Mouse (Mus musculus): ENCODE measurements at regions not wholly inside any gene's neighbourhood (a gene's known extent, or its start where the extent isn't known, plus 50 kb on each side); places are given as distances from the start of the nearest gene placed in this dataset.

- no peak for DNase-seq (ENCODE audit: low read depth, low spot score)
Observed at GRCm38 (mm10) chr9:84673327-84673726, 639.2 kb upstream of the Gm11114 start.

DNA sequence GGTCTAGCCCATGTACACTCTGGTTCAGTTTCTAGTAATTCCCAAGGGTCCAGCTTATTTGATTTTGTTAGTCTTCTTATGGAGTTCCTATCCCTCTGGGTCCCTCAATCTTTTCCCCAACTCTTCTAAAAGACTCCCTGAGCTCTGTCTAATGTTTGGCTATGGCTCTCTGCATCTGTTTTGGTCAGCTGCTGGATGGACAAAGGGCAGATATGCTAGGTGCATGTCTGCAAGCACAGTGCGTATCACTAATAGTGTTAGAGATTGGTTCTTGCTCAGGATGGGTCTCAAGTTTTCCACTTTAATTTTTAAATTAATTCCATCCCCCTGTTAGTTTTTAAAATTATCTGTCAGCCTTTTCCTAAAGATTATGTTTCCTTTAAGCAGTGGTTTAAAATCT is 634.2 kb upstream of the Gm11114 start:
- no peak for DNase-seq (ENCODE audit: low read depth, low spot score)

DNA sequence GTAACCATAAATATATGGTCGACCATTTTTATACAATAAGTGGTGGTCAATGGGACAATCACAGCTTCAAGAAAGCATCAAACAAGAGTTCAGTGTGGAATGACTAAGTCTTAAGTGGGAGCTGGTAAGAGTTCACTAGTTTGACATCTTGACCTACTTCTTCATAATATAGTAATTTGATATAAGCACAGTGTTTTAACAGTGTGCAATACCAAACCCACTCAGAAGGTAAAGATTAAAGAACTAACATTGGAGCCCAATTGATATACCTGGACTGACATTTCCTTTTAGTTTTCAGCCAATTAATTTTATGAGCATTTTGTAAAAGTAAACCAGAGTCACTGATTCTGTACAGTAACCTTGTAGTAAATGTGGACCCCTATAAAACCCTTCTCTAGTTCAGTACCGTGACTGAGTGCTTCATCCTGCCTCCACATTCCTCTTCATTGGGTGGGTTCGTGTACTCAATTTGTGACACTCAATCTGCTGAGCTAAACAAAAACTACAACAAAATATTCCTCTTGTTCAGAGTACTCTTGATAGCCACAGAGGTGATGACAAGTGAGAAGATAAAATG is 593.9 kb upstream of the Gm11114 start:
- no peak for DNase-seq (ENCODE audit: low read depth, low spot score)

DNA sequence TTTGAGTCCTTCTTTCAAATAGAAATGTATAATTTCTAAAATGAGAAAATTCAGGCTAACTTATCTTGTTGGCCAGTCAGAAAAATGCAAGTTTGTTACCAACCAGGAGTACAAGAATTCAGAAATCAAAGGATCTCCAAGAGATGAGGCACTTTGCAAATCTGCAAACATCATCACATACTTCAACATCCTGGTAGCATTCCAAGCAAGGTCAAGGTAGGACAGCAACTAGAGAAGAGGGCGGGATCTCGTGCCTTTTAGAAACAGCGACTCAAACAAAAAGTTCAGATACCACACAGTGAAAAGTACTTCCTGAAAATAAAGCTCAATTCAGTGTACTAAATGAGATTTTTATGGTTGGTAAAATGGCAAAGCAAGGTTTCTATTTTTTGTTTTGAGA is 593.2 kb upstream of the Gm11114 start:
- DNase-seq (ENCODE audit: low read depth, low spot score), result no peak

DNA sequence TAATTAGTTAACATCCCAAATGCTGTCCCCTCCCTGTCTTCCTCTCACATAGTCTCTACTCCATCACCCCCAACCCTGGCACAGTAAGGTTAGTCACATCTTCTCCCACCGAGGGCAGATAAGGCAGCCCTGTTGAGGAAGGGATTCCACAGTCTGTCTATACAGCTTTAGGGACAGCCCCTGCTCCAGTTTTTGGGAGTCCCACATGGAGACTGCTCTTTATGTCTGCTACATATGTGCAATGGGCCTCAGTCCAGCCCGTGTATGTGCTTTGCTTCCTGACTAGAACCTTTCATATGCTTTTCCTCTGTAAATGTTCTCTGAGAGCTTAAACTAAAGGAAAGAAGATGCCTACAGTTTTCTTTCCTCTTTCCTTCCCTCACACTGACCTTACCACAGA is 592.1 kb upstream of the Gm11114 start:
- DNase-seq (ENCODE audit: low read depth, low spot score), result no peak

DNA sequence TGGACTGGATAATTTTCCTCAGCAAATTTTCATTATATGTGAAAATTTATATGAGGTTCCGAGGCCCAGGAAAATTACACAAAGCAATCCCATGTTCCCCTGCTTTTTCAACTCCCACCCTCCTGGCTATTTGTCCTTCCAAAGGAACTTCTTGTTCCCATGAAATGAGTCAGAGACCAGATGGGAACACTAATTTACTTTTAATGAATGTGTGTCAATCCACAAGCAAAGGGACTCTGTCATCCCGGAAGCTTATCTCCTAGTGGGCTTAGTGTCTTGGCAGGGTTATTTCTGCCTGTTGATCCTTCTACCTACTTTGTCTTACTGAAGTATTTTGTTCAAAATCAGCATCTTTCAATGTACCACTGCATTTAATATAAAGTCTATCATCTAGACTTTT is 573.3 kb upstream of the Gm11114 start:
- peak; percentile 47 for DNase-seq (ENCODE audit: low read depth, low spot score)

GRCm38 (mm10) chr9:84740336-84740735 is 572.2 kb upstream of the Gm11114 start:
- DNase-seq (ENCODE audit: low read depth, low spot score), result peak; percentile 35

GRCm38 (mm10) chr9:84754332-84754731 is 558.2 kb upstream of the Gm11114 start:
- no peak for DNase-seq (ENCODE audit: low read depth, low spot score)

GRCm38 (mm10) chr9:84754828-84755227 is 557.7 kb upstream of the Gm11114 start:
- no peak for DNase-seq (ENCODE audit: low read depth, low spot score)

- DNase-seq (ENCODE audit: low read depth, low spot score), result no peak
Observed at GRCm38 (mm10) chr9:84774348-84774747, 538.2 kb upstream of the Gm11114 start.

- no peak for DNase-seq (ENCODE audit: low read depth, low spot score)
Observed at GRCm38 (mm10) chr9:84775190-84775589, 537.4 kb upstream of the Gm11114 start.

DNA sequence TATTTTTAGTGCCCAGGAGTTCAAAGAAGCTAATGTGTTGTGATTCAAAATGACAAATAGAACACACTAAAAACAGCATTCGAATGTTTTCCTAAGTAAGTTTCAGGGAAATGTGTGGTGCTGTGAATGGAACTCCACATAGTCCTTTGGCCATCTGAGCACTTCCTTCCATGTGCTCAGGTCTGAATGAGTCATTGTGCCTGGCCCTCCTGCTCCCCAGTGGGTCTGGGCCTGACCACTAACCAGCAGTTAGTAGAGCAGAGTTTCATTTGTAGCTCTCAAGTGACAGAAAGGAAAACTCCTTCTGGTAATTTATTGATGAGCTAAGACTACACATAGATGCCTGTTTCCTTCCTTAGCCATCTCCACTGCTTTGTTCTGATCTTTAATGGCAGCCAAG is 533.4 kb upstream of the Gm11114 start:
- DNase-seq (ENCODE audit: low read depth, low spot score), result no peak

DNA sequence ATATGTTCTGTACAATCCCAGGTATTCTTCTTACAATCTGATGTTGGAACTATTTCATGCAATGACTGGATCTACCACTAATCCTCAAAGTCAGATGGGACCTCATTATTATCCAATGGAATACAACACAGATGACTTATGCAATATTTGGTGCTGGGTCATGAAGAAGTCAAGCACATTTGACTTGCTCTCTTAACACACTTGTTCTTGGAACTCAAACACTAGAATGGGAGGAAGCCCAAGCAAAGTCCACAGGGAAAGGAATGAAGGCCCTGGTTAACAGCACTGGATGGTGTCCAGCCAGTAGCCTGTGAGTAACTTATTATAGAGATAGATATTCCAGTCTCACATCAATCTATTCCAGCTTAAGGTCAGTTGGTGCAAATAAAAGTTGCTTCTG is 486.8 kb upstream of the Gm11114 start:
- peak; percentile 44 for DNase-seq (ENCODE audit: low read depth, low spot score)

DNA sequence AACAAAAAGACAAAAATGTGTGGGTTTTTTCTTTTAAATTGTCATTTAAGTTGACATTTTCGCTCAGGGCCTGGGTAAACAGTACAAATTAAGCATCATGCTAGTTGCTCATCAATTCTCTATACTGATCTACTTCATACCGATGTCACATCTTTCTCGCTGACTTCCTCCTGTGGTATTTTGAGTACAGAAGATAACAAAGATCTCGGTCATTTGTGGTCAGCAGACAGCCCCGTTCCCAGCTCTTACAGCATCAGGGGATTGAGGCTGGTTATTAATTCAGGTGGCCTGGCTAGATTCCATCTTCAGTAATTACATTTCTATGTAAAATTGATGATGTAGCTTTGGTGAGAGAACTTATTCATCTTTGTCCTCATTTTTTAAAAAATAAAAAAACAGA is 483.6 kb upstream of the Gm11114 start:
- no peak for DNase-seq (ENCODE audit: low read depth, low spot score)

DNA sequence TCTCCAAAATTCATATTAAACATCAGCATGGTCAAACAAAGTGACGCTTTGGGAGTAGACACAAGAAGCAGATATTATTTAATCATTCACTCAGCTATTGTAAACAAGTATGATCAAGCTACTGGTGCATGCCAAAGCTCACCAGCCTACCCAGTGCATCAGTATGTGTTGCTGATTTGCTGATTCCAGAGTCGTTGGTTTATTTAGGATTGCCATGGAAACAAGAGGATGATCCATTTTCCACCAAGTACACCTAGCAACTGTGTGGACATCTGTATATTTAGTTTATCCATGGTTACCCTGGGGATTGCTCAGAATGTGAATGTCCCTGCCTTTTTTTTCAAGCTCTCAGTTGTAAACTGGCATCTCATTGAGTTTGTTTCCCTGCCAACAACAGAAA is 481.9 kb upstream of the Gm11114 start:
- DNase-seq (ENCODE audit: low read depth, low spot score), result no peak

- DNase-seq (ENCODE audit: low read depth, low spot score), result no peak
Observed at GRCm38 (mm10) chr9:84837498-84837897, 475.1 kb upstream of the Gm11114 start.

- DNase-seq (ENCODE audit: low read depth, low spot score), result no peak
Observed at GRCm38 (mm10) chr9:84844021-84844420, 468.6 kb upstream of the Gm11114 start.

DNA sequence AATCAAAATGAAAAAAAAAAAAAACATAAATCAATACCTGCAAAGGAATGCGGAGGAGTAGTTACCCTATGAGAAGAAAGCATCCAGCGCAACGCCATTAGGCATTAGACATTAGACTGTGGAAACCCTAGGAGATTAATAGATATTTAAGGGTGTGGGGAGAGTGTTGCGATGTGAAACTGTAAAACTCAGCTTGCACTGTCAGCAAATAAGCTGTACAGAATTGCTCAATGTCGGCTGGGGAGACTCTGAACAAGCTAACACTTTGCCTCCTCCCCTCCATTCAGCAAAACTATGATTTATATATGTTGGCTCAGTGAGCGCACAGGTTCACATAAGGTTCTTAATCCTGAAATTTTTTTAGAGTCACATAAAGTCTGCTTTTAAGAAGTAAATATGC is 451.0 kb upstream of the Gm11114 start:
- DNase-seq (ENCODE audit: low read depth, low spot score), result peak; percentile 5

GRCm38 (mm10) chr9:84863431-84863830 is 449.1 kb upstream of the Gm11114 start:
- peak; percentile 25 for DNase-seq (ENCODE audit: low read depth, low spot score)

GRCm38 (mm10) chr9:84894148-84894547 is 418.4 kb upstream of the Gm11114 start:
- DNase-seq (ENCODE audit: low read depth, low spot score), result no peak

GRCm38 (mm10) chr9:84896073-84896472 is 416.5 kb upstream of the Gm11114 start:
- no peak for DNase-seq (ENCODE audit: low read depth, low spot score)

DNA sequence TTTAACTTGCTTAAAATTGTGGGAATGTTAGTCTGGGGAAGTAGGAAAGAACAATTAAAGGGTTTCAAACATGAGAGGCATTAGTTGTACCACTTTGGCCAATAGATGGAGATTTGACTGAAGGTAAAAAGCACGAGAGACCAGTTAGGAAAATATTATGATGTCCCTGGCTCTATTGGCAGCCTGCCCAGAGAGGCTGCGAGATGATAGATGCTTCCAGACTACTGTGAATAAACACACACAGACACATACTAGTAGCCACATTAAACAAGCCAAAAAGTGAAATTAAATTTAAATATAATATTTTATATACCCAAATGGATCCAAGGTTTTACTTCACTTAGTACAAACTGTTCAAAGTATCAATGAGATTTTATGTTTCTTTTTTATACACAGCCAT is 411.9 kb upstream of the Gm11114 start:
- no peak for DNase-seq (ENCODE audit: low read depth, low spot score)

DNA sequence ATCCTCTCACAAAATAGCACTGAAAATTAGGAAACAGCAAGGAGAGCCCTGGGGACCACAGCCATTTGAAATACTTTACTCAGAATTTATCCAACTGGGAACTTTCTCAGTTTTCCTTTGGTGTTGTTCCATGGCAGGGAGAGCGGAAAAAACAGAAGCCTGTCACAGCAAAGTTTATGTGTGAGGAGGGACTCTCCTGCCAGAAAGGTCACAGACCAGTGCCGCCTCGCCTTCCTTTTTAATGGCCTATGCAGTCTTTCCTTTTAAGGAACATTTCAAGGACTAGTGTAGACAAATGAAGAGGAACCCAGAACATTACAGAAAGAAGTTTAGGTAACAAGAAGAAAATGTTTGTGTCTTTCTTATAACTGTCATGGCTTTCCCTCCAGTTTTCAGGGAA is 406.3 kb upstream of the Gm11114 start:
- peak; percentile 9 for DNase-seq (ENCODE audit: low read depth, low spot score)

GRCm38 (mm10) chr9:84913321-84913720 is 399.3 kb upstream of the Gm11114 start:
- no peak for DNase-seq (ENCODE audit: low read depth, low spot score)
